Mouse (Mus musculus): ENCODE results near the gene Bik. TPM values are rescaled to one million over a fixed set of nuclear protein-coding genes. Genes with fewer than 3 reads are reported as not detected.
"Not testable (repeated sequence)": the region's sequence is repeated elsewhere in the genome, so short reads cannot be mapped to it uniquely, and the experiment has no call there.

The Bik gene
- polyA plus RNA-seq, 1 experiment from 2014 or later = 1.5 TPM

- no peak overlapping the region for H3K4me3 ChIP-seq
- no peaks in the 10 kb centered on the region for H3K4me1 ChIP-seq
- 88% methylated on average over 3 of the region's 3 CpGs for WGBS
- no peak for ATAC-seq
- no peak overlapping the region for H3K27ac ChIP-seq
- no peak overlapping the region for H3K9ac ChIP-seq
- peaks cover 98% of the 10 kb centered on the region for H3K36me3 ChIP-seq (ENCODE audit: poor library complexity, severe bottlenecking)
- no peak overlapping the region for H3K4me2 ChIP-seq
- H3K9me3 ChIP-seq (replicated peaks) = no peaks in the 10 kb centered on the region
- no peaks in the 10 kb centered on the region for H3K27me3 ChIP-seq
These were observed 31.5 kb upstream of the Bik start for GRCm38 (mm10) chr15:83495195-83495594.

DNA sequence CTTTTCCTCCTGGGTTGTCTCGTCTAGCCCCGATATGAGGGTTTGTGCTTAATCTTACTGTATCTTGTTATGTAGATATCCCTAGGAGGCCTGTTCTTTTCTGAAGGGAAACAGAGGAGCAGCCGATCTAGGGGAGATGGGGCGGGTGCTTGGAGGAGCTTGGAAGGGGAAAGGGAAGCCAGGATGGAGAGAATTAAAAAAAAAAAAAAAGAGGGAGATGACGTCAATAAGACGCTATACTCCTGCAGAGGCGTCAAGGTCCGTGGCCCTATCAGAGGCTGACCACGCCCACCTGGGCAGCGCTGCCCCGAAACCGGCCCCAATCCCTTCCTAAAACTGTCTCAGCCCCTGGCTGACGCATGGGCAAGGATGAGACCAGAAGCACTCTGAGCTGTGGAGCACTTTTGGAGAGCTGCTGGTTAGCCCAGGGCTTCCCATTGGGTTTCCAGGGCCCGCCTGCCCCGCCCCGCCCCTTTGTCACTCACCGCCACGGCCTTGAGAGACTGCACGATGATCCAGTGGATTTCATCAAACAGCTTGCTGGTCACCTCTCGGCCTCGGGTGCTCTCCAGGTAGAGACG is 30.8 kb upstream of the Bik start:
- 79% methylated on average over 22 of the region's 22 CpGs for WGBS
- no peaks in the 10 kb centered on the region for H3K27me3 ChIP-seq
- H3K27ac ChIP-seq = no peak overlapping the region
- H3K9me3 ChIP-seq (replicated peaks) = no peaks in the 10 kb centered on the region
- no peak overlapping the region for H3K4me3 ChIP-seq
- no peak for ATAC-seq
- H3K9ac ChIP-seq = no peak overlapping the region
- no peaks in the 10 kb centered on the region for H3K4me1 ChIP-seq
- no peak overlapping the region for H3K4me2 ChIP-seq
- peaks cover 98% of the 10 kb centered on the region for H3K36me3 ChIP-seq (ENCODE audit: poor library complexity, severe bottlenecking)

DNA sequence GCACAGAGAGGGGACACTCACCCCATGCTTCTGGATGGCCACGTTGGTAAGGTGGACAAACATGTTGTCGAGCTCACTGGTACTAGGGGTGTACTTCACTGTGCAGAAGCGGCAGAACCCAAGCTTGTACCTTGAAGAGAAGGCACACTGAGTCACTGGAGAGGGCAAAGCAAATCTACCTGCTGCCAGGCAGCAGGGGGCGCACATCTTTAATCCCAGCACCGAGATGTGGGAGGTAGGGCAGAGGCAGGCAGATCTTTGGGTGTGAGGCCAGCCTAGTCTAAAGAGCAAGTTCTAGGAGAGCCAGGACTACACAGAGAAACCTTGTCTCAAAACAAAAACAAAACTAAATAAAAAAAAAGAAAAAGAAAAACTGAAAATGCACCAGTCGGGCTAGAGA is 29.4 kb upstream of the Bik start:
- H3K4me3 ChIP-seq = no peak overlapping the region
- H3K27me3 ChIP-seq = no peaks in the 10 kb centered on the region
- H3K27ac ChIP-seq = no peak overlapping the region
- no peak overlapping the region for H3K9ac ChIP-seq
- no peak overlapping the region for H3K4me2 ChIP-seq
- H3K36me3 ChIP-seq (ENCODE audit: poor library complexity, severe bottlenecking) = peaks cover 96% of the 10 kb centered on the region
- WGBS = 94% methylated on average over 6 of the region's 6 CpGs
- H3K4me1 ChIP-seq = no peaks in the 10 kb centered on the region
- no peak for ATAC-seq
- no peaks in the 10 kb centered on the region for H3K9me3 ChIP-seq (replicated peaks)

- 98% methylated on average over 8 of the region's 10 CpGs for WGBS
- no peak for ATAC-seq
- Histone ChIP-seq H3K9ac (no peak overlapping the region), H3K36me3 (ENCODE audit: poor library complexity, severe bottlenecking) (peaks cover 92% of the 10 kb centered on the region), H3K27me3 (no peaks in the 10 kb centered on the region), H3K4me1 (no peaks in the 10 kb centered on the region), H3K27ac (no peak overlapping the region), H3K9me3 (replicated peaks) (no peaks in the 10 kb centered on the region), H3K4me3 (no peak overlapping the region), H3K4me2 (no peak overlapping the region)
These were observed 27.4 kb upstream of the Bik start for GRCm38 (mm10) chr15:83499211-83499755.

GRCm38 (mm10) chr15:83500352-83500751 is 26.3 kb upstream of the Bik start:
- Histone ChIP-seq H3K4me1 (no peaks in the 10 kb centered on the region), H3K27ac (no peak overlapping the region), H3K9ac (no peak overlapping the region), H3K4me3 (no peak overlapping the region), H3K9me3 (replicated peaks) (no peaks in the 10 kb centered on the region), H3K4me2 (no peak overlapping the region), H3K36me3 (ENCODE audit: poor library complexity, severe bottlenecking) (peaks cover 92% of the 10 kb centered on the region), H3K27me3 (no peaks in the 10 kb centered on the region)
- 57% methylated on average over 3 of the region's 3 CpGs for WGBS
- no peak for ATAC-seq

DNA sequence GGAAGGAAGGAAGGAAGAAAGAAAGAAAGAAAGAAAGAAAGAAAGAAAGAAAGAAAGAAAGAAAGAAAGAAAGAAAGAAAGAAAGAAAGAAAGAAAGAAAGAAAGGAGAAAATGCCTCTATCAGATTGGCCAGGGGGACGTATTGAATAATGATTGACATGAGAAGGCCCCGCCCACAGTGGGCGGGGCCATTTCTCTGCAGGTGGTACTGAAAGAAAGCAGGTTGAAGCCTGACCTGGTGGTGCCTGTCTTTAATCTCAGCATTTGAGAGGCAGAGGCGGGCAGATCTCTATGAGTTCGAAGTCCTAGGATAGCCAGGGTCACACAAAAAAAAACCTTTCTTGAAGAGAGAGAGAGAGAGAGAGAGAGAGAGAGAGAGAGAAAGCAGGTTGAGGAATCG is 25.2 kb upstream of the Bik start:
- peaks cover 90% of the 10 kb centered on the region for H3K36me3 ChIP-seq (ENCODE audit: poor library complexity, severe bottlenecking)
- H3K27ac ChIP-seq; H3K4me1 ChIP-seq; H3K27me3 ChIP-seq; H3K9me3 ChIP-seq (replicated peaks); H3K4me3 ChIP-seq; H3K9ac ChIP-seq; H3K4me2 ChIP-seq; ATAC-seq: not testable (repeated sequence)
- WGBS = 80% methylated on average over 6 of the region's 6 CpGs

GRCm38 (mm10) chr15:83509950-83510804 is 16.5 kb upstream of the Bik start:
- Histone ChIP-seq H3K9ac (peak overlapping the region; percentile 73), H3K4me1 (peaks cover 30% of the 10 kb centered on the region), H3K36me3 (ENCODE audit: poor library complexity, severe bottlenecking) (peaks cover 11% of the 10 kb centered on the region), H3K4me2 (peak overlapping the region; percentile 64), H3K27ac (peak overlapping the region; percentile 83), H3K27me3 (peaks cover 9% of the 10 kb centered on the region; the same call in 1 of the 2 replicates), H3K9me3 (replicated peaks) (no peaks in the 10 kb centered on the region), H3K4me3 (peak overlapping the region; percentile 56)
- 26% methylated on average over 17 of the region's 17 CpGs for WGBS
- ATAC-seq = peak; percentile 85

DNA sequence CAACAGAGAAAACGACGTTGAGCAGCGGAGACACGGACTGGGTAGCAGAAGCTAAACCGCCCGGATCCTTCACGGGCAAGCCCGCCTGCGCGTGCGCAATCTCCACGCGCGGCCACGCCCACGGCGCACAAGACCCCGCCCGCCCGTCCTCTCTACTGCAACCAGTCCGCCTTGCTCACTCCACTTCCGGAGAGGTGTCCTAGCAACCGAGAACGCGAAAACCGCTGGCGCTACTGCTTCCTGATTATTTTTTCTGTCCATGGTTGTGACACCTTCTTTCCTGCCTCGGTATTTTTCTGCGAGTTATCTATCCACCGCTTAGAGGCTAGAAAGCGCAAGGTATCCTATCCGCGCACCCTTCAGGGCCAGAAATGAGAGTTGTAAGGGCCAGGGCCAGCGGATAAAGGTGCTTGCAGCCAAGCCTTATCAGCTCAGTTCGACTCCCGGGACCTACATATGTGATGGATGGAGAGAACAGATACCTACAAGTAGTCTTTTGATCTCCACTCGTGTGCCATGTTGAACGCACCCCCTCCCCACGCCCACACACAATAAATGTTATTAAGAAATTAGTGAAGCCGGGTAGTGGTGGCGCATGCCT is 15.8 kb upstream of the Bik start, which contains the start of gene Ttll1:
Ttll1 (minus strand) TSS at position 89 of the 601 bp plus-strand sequence.
- peak; percentile 98 for ATAC-seq
- Histone ChIP-seq H3K27me3 (peaks cover 9% of the 10 kb centered on the region; the same call in 1 of the 2 replicates), H3K36me3 (ENCODE audit: poor library complexity, severe bottlenecking) (peaks cover 4% of the 10 kb centered on the region; the same call in 1 of the 2 replicates), H3K4me1 (peaks cover 30% of the 10 kb centered on the region), H3K9ac (peak within 1 kb of the TSS; percentile 73), H3K4me3 (peak within 1 kb of the TSS; percentile 56), H3K27ac (peak within 1 kb of the TSS; percentile 83), H3K9me3 (replicated peaks) (no peaks in the 10 kb centered on the region), H3K4me2 (peak within 1 kb of the TSS; percentile 64)
- 12% methylated on average over 41 of the region's 41 CpGs for WGBS

GRCm38 (mm10) chr15:83512489-83513281 is 14.0 kb upstream of the Bik start:
- Histone ChIP-seq H3K4me2 (no peak overlapping the region), H3K9ac (no peak overlapping the region; the same call in 1 of the 2 replicates), H3K9me3 (replicated peaks) (no peaks in the 10 kb centered on the region), H3K4me1 (peaks cover 27% of the 10 kb centered on the region), H3K27ac (no peak overlapping the region), H3K36me3 (ENCODE audit: poor library complexity, severe bottlenecking) (no peaks in the 10 kb centered on the region), H3K27me3 (peaks cover 9% of the 10 kb centered on the region; the same call in 1 of the 2 replicates), H3K4me3 (no peak overlapping the region)
- ATAC-seq = no peak
- WGBS = 78% methylated on average over 13 of the region's 13 CpGs

- Histone ChIP-seq H3K4me2 (no peak overlapping the region), H3K36me3 (ENCODE audit: poor library complexity, severe bottlenecking) (no peaks in the 10 kb centered on the region), H3K4me1 (peaks cover 8% of the 10 kb centered on the region), H3K9me3 (replicated peaks) (no peaks in the 10 kb centered on the region), H3K4me3 (no peak overlapping the region), H3K9ac (no peak overlapping the region), H3K27me3 (peaks cover 9% of the 10 kb centered on the region; the same call in 1 of the 2 replicates), H3K27ac (no peak overlapping the region)
- ATAC-seq = no peak
- WGBS = 61% methylated on average over 5 of the region's 5 CpGs
These were observed 11.6 kb upstream of the Bik start for GRCm38 (mm10) chr15:83515018-83515417.

- peaks cover 3% of the 10 kb centered on the region; the same call in 1 of the 2 replicates for H3K4me1 ChIP-seq
- H3K4me2 ChIP-seq = peak overlapping the region; percentile 20; the same call in 1 of the 2 replicates
- 32% methylated on average over 20 of the region's 20 CpGs for WGBS
- no peak overlapping the region for H3K4me3 ChIP-seq
- no peaks in the 10 kb centered on the region for H3K36me3 ChIP-seq (ENCODE audit: poor library complexity, severe bottlenecking)
- no peaks in the 10 kb centered on the region for H3K9me3 ChIP-seq (replicated peaks)
- H3K27ac ChIP-seq = no peak overlapping the region
- H3K9ac ChIP-seq = no peak overlapping the region
- 0 out of 2 replicates have a peak, but pooled peaks cover under 1% of the 10 kb centered on the region for H3K27me3 ChIP-seq
- ATAC-seq = peak; percentile 68
These were observed 8.2 kb upstream of the Bik start for GRCm38 (mm10) chr15:83518215-83519048.

All from forebrain, embryonic 13.5 days (tissue).